Mouse (Mus musculus) heart, embryonic 12.5 days (tissue): ENCODE data around the gene Ppp1r1c. TPM values are rescaled to one million over a fixed set of nuclear protein-coding genes. Genes with fewer than 3 reads are reported as not detected.

ENCODE experiments used
- ATAC-seq: fragments of 200-750 bp; cut with Nextera tagmentation; 2 replicates; pipeline ENCODE4 v1.8.0; 2017; ENCODE audit warnings: moderate TSS enrichment, moderate library complexity; ENCODE audit not compliant: insufficient number of reproducible peaks, low FRiP score
- H3K27ac ChIP-seq: fragments of 300-500 bp; sonication (generic); 2 replicates; pipeline ENCODE4 v1.5.1; 2016; ENCODE audit warnings: mild to moderate bottlenecking, moderate library complexity; ENCODE audit not compliant: poor library complexity, severe bottlenecking
- H3K27me3 ChIP-seq: fragments of 300-500 bp; sonication (generic); replicated peaks from 2 replicates; pipeline ENCODE4 v1.6.1; 2016; ENCODE audit warnings: mild to moderate bottlenecking, moderate library complexity
- H3K36me3 ChIP-seq: fragments of 300-500 bp; sonication (generic); 2 replicates; pipeline ENCODE4 v1.6.1; 2016; ENCODE audit warnings: mild to moderate bottlenecking, moderate library complexity
- H3K4me1 ChIP-seq: fragments of 300-500 bp; sonication (generic); replicated peaks from 2 replicates; pipeline ENCODE4 v1.6.1; 2016; ENCODE audit warnings: mild to moderate bottlenecking
- H3K4me2 ChIP-seq: fragments of 300-500 bp; sonication (generic); 2 replicates; pipeline ENCODE4 v1.6.1; 2016; ENCODE audit warnings: mild to moderate bottlenecking, moderate library complexity
- H3K4me3 ChIP-seq: fragments of 300-500 bp; sonication (generic); 2 replicates; pipeline ENCODE4 v1.5.1; 2016; ENCODE audit warnings: mild to moderate bottlenecking
- H3K9ac ChIP-seq: fragments of 300-500 bp; sonication (generic); 2 replicates; pipeline ENCODE4 v1.6.1; 2016; ENCODE audit warnings: mild to moderate bottlenecking, moderate library complexity
- H3K9me3 ChIP-seq: fragments of 300-500 bp; sonication (generic); replicated peaks from 2 replicates; pipeline ENCODE4 v1.6.1; 2016; ENCODE audit warnings: mild to moderate bottlenecking, moderate library complexity
- WGBS: fragments of 180-500 bp; shearing (Covaris S2); methylation state at CpG from one replicate; pipeline ENCODE4 v1.1.7; 2016; 5-methylcytosine and 5-hydroxymethylcytosine counted together
- polyA plus RNA-seq: library from polyadenylated mRNA; unstranded; fragments of >200 nt; fragmentation: Nextera tagmentation; extraction: Ambion mirVana; gene quantifications from 2 replicates; pipeline ENCODE4 v1.2.1, GENCODE M21; 2016

Gene Ppp1r1c
- polyA plus RNA-seq, 1 experiment from 2014 or later = 0.22 TPM

GRCm38 (mm10) chr2:79695939-79696338 lies 11.6 kb upstream of the Ppp1r1c start:
- 81% methylated on average over 12 of the region's 12 CpGs for WGBS
- no peaks in the 10 kb centered on the region for H3K9me3 ChIP-seq
- no peak for ATAC-seq
- no peak overlapping the region for H3K4me3 ChIP-seq
- H3K27me3 ChIP-seq = no peaks in the 10 kb centered on the region
- no peak overlapping the region for H3K27ac ChIP-seq
- no peak overlapping the region for H3K9ac ChIP-seq
- no peak overlapping the region for H3K4me2 ChIP-seq
- 0 out of 2 replicates have a peak, but pooled peaks cover 3% of the 10 kb centered on the region for H3K4me1 ChIP-seq
- no peaks in the 10 kb centered on the region for H3K36me3 ChIP-seq

- H3K4me1 ChIP-seq = 0 out of 2 replicates have a peak, but pooled peaks cover 3% of the 10 kb centered on the region
- H3K4me2 ChIP-seq = no peak overlapping the region
- no peaks in the 10 kb centered on the region for H3K9me3 ChIP-seq
- H3K36me3 ChIP-seq = no peaks in the 10 kb centered on the region
- H3K27ac ChIP-seq = no peak overlapping the region
- no peak for ATAC-seq
- H3K27me3 ChIP-seq = no peaks in the 10 kb centered on the region
- 79% methylated on average over 10 of the region's 10 CpGs for WGBS
- H3K9ac ChIP-seq = no peak overlapping the region
- no peak overlapping the region for H3K4me3 ChIP-seq
These were observed 10.9 kb upstream of the Ppp1r1c start for GRCm38 (mm10) chr2:79696478-79697230.

GRCm38 (mm10) chr2:79698166-79698565 lies 9.4 kb upstream of the Ppp1r1c start:
- Histone ChIP-seq H3K27ac (no peak overlapping the region), H3K9ac (no peak overlapping the region), H3K36me3 (no peaks in the 10 kb centered on the region), H3K4me3 (no peak overlapping the region), H3K4me1 (0 out of 2 replicates have a peak, but pooled peaks cover 3% of the 10 kb centered on the region), H3K9me3 (no peaks in the 10 kb centered on the region), H3K4me2 (no peak overlapping the region), H3K27me3 (no peaks in the 10 kb centered on the region)
- WGBS = 21% methylated on average over 2 of the region's 2 CpGs
- no peak for ATAC-seq

- H3K4me3 ChIP-seq = no peak overlapping the region
- no peak overlapping the region for H3K4me2 ChIP-seq
- H3K9me3 ChIP-seq = no peaks in the 10 kb centered on the region
- 75% methylated on average over 2 of the region's 2 CpGs for WGBS
- H3K9ac ChIP-seq = no peak overlapping the region
- no peak overlapping the region for H3K27ac ChIP-seq
- H3K27me3 ChIP-seq = no peaks in the 10 kb centered on the region
- no peaks in the 10 kb centered on the region for H3K36me3 ChIP-seq
- ATAC-seq = no peak
- peaks cover 7% of the 10 kb centered on the region for H3K4me1 ChIP-seq
These were observed 2.8 kb upstream of the Ppp1r1c start for GRCm38 (mm10) chr2:79704773-79705172.

GRCm38 (mm10) chr2:79713662-79714091 lies 6.1 kb downstream of the Ppp1r1c start:
- no peak overlapping the region for H3K4me2 ChIP-seq
- H3K36me3 ChIP-seq = no peaks in the 10 kb centered on the region
- no peak overlapping the region for H3K4me3 ChIP-seq
- no peaks in the 10 kb centered on the region for H3K27me3 ChIP-seq
- no peak overlapping the region for H3K9ac ChIP-seq
- no peak for ATAC-seq
- H3K9me3 ChIP-seq = no peaks in the 10 kb centered on the region
- H3K4me1 ChIP-seq = peaks cover 12% of the 10 kb centered on the region; the same call in 1 of the 2 replicates
- WGBS = 14% methylated on average over 3 of the region's 3 CpGs
- H3K27ac ChIP-seq = no peak overlapping the region

GRCm38 (mm10) chr2:79714745-79715144 lies 7.2 kb downstream of the Ppp1r1c start:
- Histone ChIP-seq H3K4me1 (peaks cover 12% of the 10 kb centered on the region; the same call in 1 of the 2 replicates), H3K9me3 (no peaks in the 10 kb centered on the region), H3K9ac (no peak overlapping the region), H3K27ac (no peak overlapping the region), H3K27me3 (no peaks in the 10 kb centered on the region), H3K4me2 (no peak overlapping the region), H3K4me3 (no peak overlapping the region), H3K36me3 (no peaks in the 10 kb centered on the region)
- 87% methylated on average over 6 of the region's 6 CpGs for WGBS
- ATAC-seq = no peak

GRCm38 (mm10) chr2:79715925-79716324 lies 8.3 kb downstream of the Ppp1r1c start:
- WGBS = 78% methylated on average over 2 of the region's 2 CpGs
- Histone ChIP-seq H3K27me3 (no peaks in the 10 kb centered on the region), H3K4me2 (no peak overlapping the region), H3K9ac (no peak overlapping the region), H3K4me1 (peaks cover 12% of the 10 kb centered on the region; the same call in 1 of the 2 replicates), H3K4me3 (no peak overlapping the region), H3K27ac (no peak overlapping the region), H3K9me3 (no peaks in the 10 kb centered on the region), H3K36me3 (no peaks in the 10 kb centered on the region)
- ATAC-seq = no peak

- Histone ChIP-seq H3K9ac (no peak overlapping the region), H3K9me3 (no peaks in the 10 kb centered on the region), H3K4me2 (no peak overlapping the region), H3K4me1 (peaks cover 9% of the 10 kb centered on the region; the same call in 1 of the 2 replicates), H3K36me3 (no peaks in the 10 kb centered on the region), H3K27me3 (no peaks in the 10 kb centered on the region), H3K27ac (no peak overlapping the region), H3K4me3 (no peak overlapping the region)
- ATAC-seq = no peak
These were observed 10.3 kb downstream of the Ppp1r1c start for GRCm38 (mm10) chr2:79717846-79718245.

GRCm38 (mm10) chr2:79722415-79722814 lies 14.8 kb downstream of the Ppp1r1c start:
- 66% methylated on average over 1 of the region's 1 CpGs for WGBS
- Histone ChIP-seq H3K9ac (no peak overlapping the region), H3K36me3 (no peaks in the 10 kb centered on the region), H3K4me2 (no peak overlapping the region), H3K4me1 (no peaks in the 10 kb centered on the region), H3K27ac (no peak overlapping the region), H3K27me3 (no peaks in the 10 kb centered on the region), H3K9me3 (no peaks in the 10 kb centered on the region), H3K4me3 (no peak overlapping the region)
- no peak for ATAC-seq

- no peak overlapping the region for H3K4me2 ChIP-seq
- ATAC-seq = no peak
- H3K4me1 ChIP-seq = 0 out of 2 replicates have a peak, but pooled peaks cover 2% of the 10 kb centered on the region
- H3K4me3 ChIP-seq = no peak overlapping the region
- peaks cover 24% of the 10 kb centered on the region for H3K9me3 ChIP-seq
- H3K27ac ChIP-seq = no peak overlapping the region
- H3K27me3 ChIP-seq = peaks cover 20% of the 10 kb centered on the region
- no peak overlapping the region for H3K9ac ChIP-seq
- H3K36me3 ChIP-seq = 0 out of 2 replicates have a peak, but pooled peaks cover 2% of the 10 kb centered on the region
- 52% methylated on average over 2 of the region's 2 CpGs for WGBS
These were observed 31.4 kb downstream of the Ppp1r1c start for GRCm38 (mm10) chr2:79738958-79739357.

GRCm38 (mm10) chr2:79741966-79742365 lies 34.4 kb downstream of the Ppp1r1c start:
- ATAC-seq = no peak

More at GRCm38 (mm10) chr2:79741966-79742365, 34.4 kb downstream of the Ppp1r1c start:
- Histone ChIP-seq H3K4me3 (no peak overlapping the region), H3K4me1 (0 out of 2 replicates have a peak, but pooled peaks cover 2% of the 10 kb centered on the region), H3K9me3 (peaks cover 21% of the 10 kb centered on the region), H3K4me2 (no peak overlapping the region), H3K27me3 (peaks cover 42% of the 10 kb centered on the region), H3K36me3 (0 out of 2 replicates have a peak, but pooled peaks cover 2% of the 10 kb centered on the region), H3K27ac (no peak overlapping the region), H3K9ac (no peak overlapping the region)
- WGBS = 62% methylated on average over 2 of the region's 2 CpGs
